Mouse (Mus musculus) testis, adult 2 months (tissue): ENCODE data around the gene Papola.

Experiments used
- CTCF ChIP-seq: fragments of 200-500 bp; IDR thresholded peaks from 2 replicates; pipeline ENCODE4 v1.5.1; 2012; ENCODE audit warnings: low read depth, mild to moderate bottlenecking, inconsistent platforms, low read length, moderate library complexity; ENCODE audit not compliant: control insufficient read depth, insufficient read depth, insufficient replicate concordance
- POLR2A ChIP-seq: fragments of 200-500 bp; IDR thresholded peaks from 2 replicates; pipeline ENCODE4 v1.6.1; 2012; ENCODE audit warnings: low read depth, mild to moderate bottlenecking, inconsistent platforms, low read length, moderate library complexity; ENCODE audit not compliant: control insufficient read depth

DNA sequence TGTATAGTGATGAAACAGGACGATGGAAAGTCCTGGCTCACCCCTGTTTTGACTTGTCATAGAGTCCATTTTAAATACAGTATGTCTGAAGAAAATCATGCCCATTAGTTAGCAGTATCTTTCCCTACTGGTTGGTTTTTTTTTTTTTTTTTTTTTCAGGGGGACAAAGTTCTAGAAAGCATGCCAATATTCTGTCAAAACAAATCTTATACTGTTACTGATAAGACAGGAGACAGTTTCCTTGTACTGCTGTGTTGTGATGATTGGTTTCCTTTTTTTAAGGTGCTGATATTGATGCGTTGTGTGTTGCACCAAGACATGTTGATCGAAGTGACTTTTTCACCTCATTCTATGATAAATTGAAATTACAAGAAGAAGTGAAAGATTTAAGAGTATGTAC lies 21.7 kb downstream of the Papola start:
- no peak for TF ChIP-seq CTCF
- no peak for TF ChIP-seq POLR2A
